Mouse (Mus musculus): Measurements from ENCODE around the gene Pus7l.

The Pus7l gene

GRCm38 (mm10) chr15:94478706-94479105, 64.6 kb downstream of the Pus7l start:
- no peak for DNase-seq (ENCODE audit: extremely low spot score, low read depth, low spot score)

GRCm38 (mm10) chr15:94477287-94477686, 66.1 kb downstream of the Pus7l start:
- DNase-seq (ENCODE audit: extremely low spot score, low read depth, low spot score): no peak

- no peak for DNase-seq (ENCODE audit: extremely low spot score, low read depth, low spot score)
Observed at GRCm38 (mm10) chr15:94475975-94476374, 67.4 kb downstream of the Pus7l start.
